Mouse (Mus musculus): Measurements from ENCODE around the gene Surf1.

DNA sequence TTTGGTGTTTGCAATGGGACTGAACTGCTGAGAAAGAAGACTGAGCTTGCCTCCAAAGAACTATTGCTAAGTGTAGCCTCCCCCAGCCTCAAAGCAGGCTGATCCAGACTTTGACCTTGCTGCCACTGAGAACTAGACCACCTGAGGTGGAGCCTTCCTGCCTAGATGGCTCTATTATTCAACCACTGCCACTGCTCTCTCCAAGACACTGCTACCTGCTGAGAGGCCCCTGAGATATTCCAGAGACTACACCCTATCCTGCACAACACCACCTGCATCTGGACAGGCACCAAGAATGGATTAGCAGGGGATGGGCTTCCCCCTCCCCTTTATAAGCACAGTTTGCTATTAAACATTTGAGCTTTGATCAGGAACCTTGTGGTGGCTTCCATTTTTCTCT is 37.8 kb downstream of the Surf1 start:
- no peak for TF ChIP-seq CTCF (IDR thresholded peaks at IDR 0.05)
- TF ChIP-seq POLR2A (IDR thresholded peaks at IDR 0.05; ENCODE audit: insufficient read depth, low read depth, low read length), result no peak

Measured in heart, adult 2 months (tissue).